Mouse (Mus musculus): ENCODE measurements around the gene Cmtm7. TPM values are rescaled to one million over a fixed set of nuclear protein-coding genes. Genes with fewer than 3 reads are reported as not detected.

The Cmtm7 gene
- polyA plus RNA-seq, 1 experiment from 2014 or later, result 102 TPM

- WGBS, result 88% methylated on average over 11 of the region's 11 CpGs
Observed at GRCm38 (mm10) chr9:114810837-114811236, 29.2 kb upstream of the Cmtm7 start.

DNA sequence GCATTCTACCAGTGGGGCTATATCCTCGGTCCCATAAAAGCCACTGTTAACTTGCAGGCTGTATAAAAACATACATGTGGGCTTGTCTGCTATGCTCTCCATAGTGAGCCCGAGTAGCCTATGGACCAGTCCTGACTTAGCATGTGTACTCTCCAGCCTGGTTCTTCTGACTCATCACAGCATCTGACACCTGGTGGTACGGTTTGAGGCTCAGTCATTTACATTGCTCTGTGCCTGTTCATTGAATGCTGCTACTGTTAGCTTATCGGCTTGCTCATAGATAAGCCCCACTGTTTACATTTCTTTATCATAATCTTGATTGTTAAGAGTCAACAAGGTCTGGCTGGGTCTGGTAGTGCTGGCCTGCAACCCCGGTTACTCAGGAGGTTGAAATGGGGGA lies 27.0 kb upstream of the Cmtm7 start:
- Histone ChIP-seq H3K4me1 (peaks cover 11% of the 10 kb centered on the region), H3K36me3 (no peaks in the 10 kb centered on the region), H3K4me2 (no peak overlapping the region), H3K27ac (no peak overlapping the region), H3K9ac (no peak overlapping the region), H3K4me3 (replicated peaks) (no peak overlapping the region), H3K27me3 (no peaks in the 10 kb centered on the region), H3K9me3 (replicated peaks) (no peaks in the 10 kb centered on the region)
- no peak for ATAC-seq (replicated peaks; ENCODE audit: low FRiP score)
- 86% methylated on average over 5 of the region's 5 CpGs for WGBS

More at GRCm38 (mm10) chr9:114810837-114811236, 29.2 kb upstream of the Cmtm7 start:
- H3K9ac ChIP-seq, result no peak overlapping the region
- H3K27ac ChIP-seq, result no peak overlapping the region
- H3K4me2 ChIP-seq, result no peak overlapping the region
- no peak for ATAC-seq (replicated peaks; ENCODE audit: low FRiP score)
- H3K27me3 ChIP-seq, result no peaks in the 10 kb centered on the region
- no peaks in the 10 kb centered on the region for H3K36me3 ChIP-seq
- peaks cover 3% of the 10 kb centered on the region; the same call in 1 of the 2 replicates for H3K4me1 ChIP-seq
- H3K9me3 ChIP-seq (replicated peaks), result no peaks in the 10 kb centered on the region
- H3K4me3 ChIP-seq (replicated peaks), result no peak overlapping the region

GRCm38 (mm10) chr9:114807261-114807660 lies 25.6 kb upstream of the Cmtm7 start:
- Histone ChIP-seq H3K36me3 (no peaks in the 10 kb centered on the region), H3K4me2 (no peak overlapping the region), H3K27ac (no peak overlapping the region), H3K4me1 (peaks cover 11% of the 10 kb centered on the region), H3K27me3 (no peaks in the 10 kb centered on the region), H3K9me3 (replicated peaks) (no peaks in the 10 kb centered on the region), H3K9ac (no peak overlapping the region), H3K4me3 (replicated peaks) (no peak overlapping the region)
- WGBS, result 59% methylated on average over 8 of the region's 8 CpGs
- ATAC-seq (replicated peaks; ENCODE audit: low FRiP score), result no peak

DNA sequence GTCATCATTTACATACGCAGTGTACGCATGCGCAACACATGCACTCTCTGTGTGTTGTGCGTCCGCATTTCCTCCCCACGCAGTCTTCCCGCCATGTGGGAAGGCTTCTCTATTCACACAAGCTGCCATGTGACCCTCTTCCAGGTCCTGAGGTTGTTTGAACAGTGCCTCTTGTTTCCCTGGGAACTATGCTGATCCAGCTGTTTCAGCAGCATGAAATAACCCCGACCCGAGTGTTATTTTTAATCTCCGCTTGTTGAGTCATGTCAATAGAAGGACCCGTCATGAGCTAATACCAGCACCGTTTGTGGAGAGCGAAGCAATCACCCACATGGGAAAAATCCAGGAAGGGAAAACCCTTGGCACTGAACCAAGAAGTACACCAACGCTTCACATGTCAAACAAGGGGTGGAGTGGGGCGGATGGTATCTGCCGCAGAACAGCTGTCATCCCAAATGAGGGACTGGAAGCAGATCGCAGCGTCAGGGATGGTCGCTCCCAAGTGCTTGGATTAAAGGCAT lies 23.6 kb upstream of the Cmtm7 start:
- Histone ChIP-seq H3K9me3 (replicated peaks) (no peaks in the 10 kb centered on the region), H3K36me3 (no peaks in the 10 kb centered on the region), H3K4me3 (replicated peaks) (no peak overlapping the region), H3K4me2 (no peak overlapping the region), H3K9ac (no peak overlapping the region), H3K4me1 (peaks cover 11% of the 10 kb centered on the region), H3K27ac (no peak overlapping the region), H3K27me3 (no peaks in the 10 kb centered on the region)
- WGBS, result 52% methylated on average over 19 of the region's 19 CpGs
- peak; percentile 43; the same call in 1 of the 2 replicates for ATAC-seq (replicated peaks; ENCODE audit: low FRiP score)

- Histone ChIP-seq H3K4me2 (no peak overlapping the region), H3K27ac (no peak overlapping the region), H3K4me1 (peaks cover 30% of the 10 kb centered on the region), H3K9me3 (replicated peaks) (no peaks in the 10 kb centered on the region), H3K4me3 (replicated peaks) (no peak overlapping the region), H3K9ac (no peak overlapping the region), H3K36me3 (no peaks in the 10 kb centered on the region), H3K27me3 (no peaks in the 10 kb centered on the region)
- ATAC-seq (replicated peaks; ENCODE audit: low FRiP score), result no peak
- 86% methylated on average over 1 of the region's 1 CpGs for WGBS
Observed at GRCm38 (mm10) chr9:114802191-114802590, 20.5 kb upstream of the Cmtm7 start.

DNA sequence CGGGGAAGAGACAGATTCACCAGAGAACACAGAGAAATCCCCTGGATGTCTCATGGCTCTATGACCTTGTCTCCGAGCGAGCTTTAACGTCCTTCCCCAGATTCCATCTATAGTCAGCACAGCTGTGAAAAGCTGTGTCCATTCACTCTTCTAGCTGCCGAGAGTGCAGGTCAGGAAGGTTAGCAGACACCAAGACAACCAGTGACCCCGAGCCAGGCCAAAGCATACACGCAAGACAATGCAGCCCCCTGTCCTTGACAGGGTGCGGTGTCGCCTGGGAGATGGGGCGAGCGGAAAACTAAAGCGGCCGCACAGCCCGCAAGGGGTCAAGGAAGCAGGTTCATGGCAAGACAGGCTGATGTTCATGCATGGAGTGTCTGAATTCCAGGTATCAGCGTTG lies 19.6 kb upstream of the Cmtm7 start:
- no peak overlapping the region for H3K27ac ChIP-seq
- WGBS, result 53% methylated on average over 15 of the region's 15 CpGs
- no peak overlapping the region for H3K4me3 ChIP-seq (replicated peaks)
- no peak for ATAC-seq (replicated peaks; ENCODE audit: low FRiP score)
- no peak overlapping the region for H3K9ac ChIP-seq
- H3K27me3 ChIP-seq, result no peaks in the 10 kb centered on the region
- H3K36me3 ChIP-seq, result no peaks in the 10 kb centered on the region
- peaks cover 30% of the 10 kb centered on the region for H3K4me1 ChIP-seq
- H3K9me3 ChIP-seq (replicated peaks), result no peaks in the 10 kb centered on the region
- H3K4me2 ChIP-seq, result no peak overlapping the region

DNA sequence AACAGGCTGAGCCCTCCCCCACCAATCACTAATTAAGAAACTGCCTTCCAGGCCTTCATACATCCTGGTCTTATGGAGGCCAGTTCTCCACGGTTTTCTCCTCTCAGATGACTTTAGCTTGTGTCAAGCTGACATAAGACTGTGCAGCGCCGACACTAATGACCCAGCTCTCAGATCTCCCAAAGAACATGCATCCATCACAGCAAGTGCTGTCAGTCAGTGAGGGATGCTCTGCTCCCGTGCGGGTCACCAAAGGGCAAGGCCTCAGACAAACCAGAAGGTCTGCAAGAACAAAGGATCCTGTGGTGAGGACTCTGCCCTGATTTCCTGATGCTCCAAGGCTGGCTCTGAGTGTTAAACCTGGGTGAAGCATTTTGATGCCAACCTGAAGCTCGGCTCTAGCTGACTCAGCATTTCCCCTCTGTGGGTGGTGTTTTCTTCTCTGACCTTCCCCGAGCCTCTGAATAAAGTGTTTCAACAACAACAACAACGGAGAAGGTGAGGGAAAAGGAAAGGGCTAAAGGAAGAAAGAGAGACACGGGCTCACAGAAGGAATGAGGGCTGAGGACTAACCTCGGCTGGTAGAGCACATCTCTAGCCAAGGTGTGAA lies 17.9 kb upstream of the Cmtm7 start:
- no peaks in the 10 kb centered on the region for H3K27me3 ChIP-seq
- H3K9ac ChIP-seq, result no peak overlapping the region
- no peaks in the 10 kb centered on the region for H3K36me3 ChIP-seq
- H3K4me2 ChIP-seq, result no peak overlapping the region
- no peak overlapping the region for H3K27ac ChIP-seq
- no peak overlapping the region for H3K4me3 ChIP-seq (replicated peaks)
- no peaks in the 10 kb centered on the region for H3K9me3 ChIP-seq (replicated peaks)
- WGBS, result 42% methylated on average over 10 of the region's 10 CpGs
- H3K4me1 ChIP-seq, result peaks cover 22% of the 10 kb centered on the region
- no peak for ATAC-seq (replicated peaks; ENCODE audit: low FRiP score)

DNA sequence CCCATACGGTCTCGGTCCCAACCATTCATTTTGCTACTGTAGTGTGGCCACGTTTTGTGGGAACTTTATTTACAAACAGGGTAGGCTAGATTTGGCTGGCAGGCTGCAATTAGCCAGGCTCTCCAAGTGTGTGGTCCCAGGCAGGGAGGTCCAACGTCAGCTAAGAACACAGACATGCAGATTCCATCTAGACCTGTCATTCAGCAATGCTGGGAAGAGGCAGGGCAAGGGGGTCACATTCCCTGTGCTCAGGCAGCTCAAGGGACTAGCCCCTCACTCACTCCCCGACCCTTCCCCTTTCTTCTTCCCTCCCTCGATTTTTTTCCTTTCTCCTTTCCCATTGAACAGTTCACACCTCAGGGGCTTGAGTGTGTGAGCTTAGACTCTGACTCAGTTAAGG lies 17.2 kb upstream of the Cmtm7 start:
- no peaks in the 10 kb centered on the region for H3K9me3 ChIP-seq (replicated peaks)
- 52% methylated on average over 6 of the region's 6 CpGs for WGBS
- H3K9ac ChIP-seq, result no peak overlapping the region
- H3K4me2 ChIP-seq, result no peak overlapping the region
- no peak overlapping the region for H3K27ac ChIP-seq
- no peak for ATAC-seq (replicated peaks; ENCODE audit: low FRiP score)
- no peak overlapping the region for H3K4me3 ChIP-seq (replicated peaks)
- no peaks in the 10 kb centered on the region for H3K27me3 ChIP-seq
- peaks cover 22% of the 10 kb centered on the region for H3K4me1 ChIP-seq
- H3K36me3 ChIP-seq, result no peaks in the 10 kb centered on the region

DNA sequence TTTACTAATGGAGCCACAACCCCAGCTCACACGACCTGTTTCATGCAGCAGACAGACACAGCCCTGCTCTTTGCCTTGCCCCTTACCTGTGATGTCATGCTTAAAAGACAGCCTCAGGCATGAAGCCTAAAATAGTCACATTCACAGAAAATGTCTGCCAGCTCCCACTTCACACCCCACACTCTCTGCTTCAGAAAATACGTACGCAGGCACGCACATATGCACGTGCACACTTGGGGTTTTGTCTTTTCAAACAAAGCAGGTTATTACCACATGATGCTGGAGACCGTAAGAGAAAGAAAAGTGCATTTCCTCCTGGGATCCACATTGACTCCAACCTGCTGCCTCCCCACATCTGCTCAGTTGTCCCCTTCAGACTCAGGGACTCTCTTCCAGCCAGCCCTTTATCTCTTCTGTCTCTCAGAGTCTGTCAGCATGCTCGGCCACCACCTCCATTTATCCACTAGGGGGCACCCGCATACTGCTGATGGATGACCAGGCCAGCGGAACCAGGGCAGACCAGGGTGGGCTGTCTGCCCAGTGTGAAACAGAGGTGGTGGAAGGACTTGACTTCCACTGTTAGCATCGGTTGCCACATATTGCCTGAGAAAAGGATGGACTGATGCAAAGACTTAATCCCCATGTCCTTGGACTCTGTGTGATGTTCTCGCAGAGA lies 15.8 kb upstream of the Cmtm7 start:
- ATAC-seq (replicated peaks; ENCODE audit: low FRiP score), result peak; percentile 81
- Histone ChIP-seq H3K9me3 (replicated peaks) (no peaks in the 10 kb centered on the region), H3K9ac (no peak overlapping the region), H3K4me3 (replicated peaks) (no peak overlapping the region), H3K4me2 (no peak overlapping the region), H3K36me3 (no peaks in the 10 kb centered on the region), H3K27ac (no peak overlapping the region), H3K27me3 (no peaks in the 10 kb centered on the region), H3K4me1 (peaks cover 22% of the 10 kb centered on the region)
- 57% methylated on average over 11 of the region's 11 CpGs for WGBS

- Histone ChIP-seq H3K4me3 (replicated peaks) (no peak overlapping the region), H3K36me3 (no peaks in the 10 kb centered on the region), H3K4me2 (no peak overlapping the region), H3K27ac (no peak overlapping the region), H3K4me1 (peaks cover 27% of the 10 kb centered on the region), H3K27me3 (no peaks in the 10 kb centered on the region), H3K9ac (no peak overlapping the region), H3K9me3 (replicated peaks) (no peaks in the 10 kb centered on the region)
- ATAC-seq (replicated peaks; ENCODE audit: low FRiP score), result no peak
- 50% methylated on average over 11 of the region's 11 CpGs for WGBS
Observed at GRCm38 (mm10) chr9:114796473-114797050, 14.9 kb upstream of the Cmtm7 start.

GRCm38 (mm10) chr9:114794491-114794890 lies 12.8 kb upstream of the Cmtm7 start:
- no peak overlapping the region for H3K4me2 ChIP-seq
- ATAC-seq (replicated peaks; ENCODE audit: low FRiP score), result no peak
- no peaks in the 10 kb centered on the region for H3K9me3 ChIP-seq (replicated peaks)
- H3K4me3 ChIP-seq (replicated peaks), result no peak overlapping the region
- no peaks in the 10 kb centered on the region for H3K36me3 ChIP-seq
- no peak overlapping the region for H3K27ac ChIP-seq
- H3K9ac ChIP-seq, result no peak overlapping the region
- peaks cover 21% of the 10 kb centered on the region for H3K4me1 ChIP-seq
- no peaks in the 10 kb centered on the region for H3K27me3 ChIP-seq
- 81% methylated on average over 4 of the region's 4 CpGs for WGBS

DNA sequence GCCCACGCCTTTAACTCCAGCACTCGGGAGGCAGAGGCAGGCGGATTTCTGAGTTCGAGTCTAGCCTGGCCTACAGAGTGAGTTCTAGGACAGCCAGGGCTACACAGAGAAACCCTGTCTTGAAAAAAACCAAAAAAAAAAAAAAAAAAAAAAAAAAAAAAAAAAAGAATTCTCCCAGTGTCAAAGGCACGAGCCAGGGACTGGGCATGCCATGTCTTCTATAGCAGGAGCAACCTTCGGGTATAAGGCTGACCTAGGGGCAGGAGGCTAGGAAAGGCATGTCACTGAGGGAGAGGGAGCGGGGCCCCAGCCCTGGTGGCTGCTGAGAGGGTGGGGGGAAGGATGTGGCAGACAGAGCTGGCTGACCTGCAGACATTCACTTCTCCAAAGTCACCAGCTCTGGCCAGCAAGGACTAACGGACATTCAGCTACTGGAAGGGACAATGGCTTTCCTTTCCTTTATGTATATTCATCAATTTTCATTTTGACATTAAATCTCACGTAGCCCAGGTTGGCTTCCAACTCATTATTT lies 12.2 kb upstream of the Cmtm7 start:
- 85% methylated on average over 9 of the region's 9 CpGs for WGBS
- peaks cover 17% of the 10 kb centered on the region for H3K4me1 ChIP-seq
- no peak overlapping the region for H3K9ac ChIP-seq
- no peak for ATAC-seq (replicated peaks; ENCODE audit: low FRiP score)
- H3K4me3 ChIP-seq (replicated peaks), result no peak overlapping the region
- H3K27me3 ChIP-seq, result no peaks in the 10 kb centered on the region
- H3K27ac ChIP-seq, result no peak overlapping the region
- no peak overlapping the region for H3K4me2 ChIP-seq
- H3K36me3 ChIP-seq, result no peaks in the 10 kb centered on the region
- no peaks in the 10 kb centered on the region for H3K9me3 ChIP-seq (replicated peaks)
